Mouse (Mus musculus) retina, postnatal 1 day (tissue): ENCODE data around the gene Pfkm.

Experiments
- DNase-seq: peaks from one replicate; pipeline ENCODE4 v3.0.0-alpha.2; 2012

The Pfkm gene

GRCm38 (mm10) chr15:98102401-98102800, 10.0 kb downstream of the Pfkm start:
- DNase-seq: no peak

- no peak for DNase-seq
Observed at GRCm38 (mm10) chr15:98106506-98106905, 14.1 kb downstream of the Pfkm start.

GRCm38 (mm10) chr15:98107230-98107629, 14.8 kb downstream of the Pfkm start:
- DNase-seq: no peak

GRCm38 (mm10) chr15:98107703-98108296, 15.4 kb downstream of the Pfkm start:
- no peak for DNase-seq

- DNase-seq: peak; percentile 89
Observed at GRCm38 (mm10) chr15:98108297-98109152, 16.1 kb downstream of the Pfkm start.

DNA sequence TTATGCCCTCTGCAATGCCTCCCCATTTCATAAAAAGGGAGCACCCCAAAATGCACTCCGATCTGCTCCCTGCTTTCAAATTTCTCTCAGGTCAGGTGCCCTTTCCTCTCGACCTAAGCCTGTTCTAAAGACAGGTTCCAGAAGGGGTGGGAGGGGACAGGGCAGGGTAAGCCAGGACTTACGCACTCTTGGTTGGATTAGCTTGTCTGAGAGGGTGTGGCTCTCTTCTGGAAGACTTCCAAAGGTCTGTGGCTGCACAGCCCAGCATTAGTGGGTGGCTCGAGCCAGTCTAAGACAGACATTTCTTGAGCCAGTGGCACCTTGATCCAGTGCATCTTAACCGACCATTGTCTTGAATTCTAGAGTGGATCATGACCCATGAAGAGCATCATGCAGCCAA, 19.4 kb downstream of the Pfkm start:
- DNase-seq: peak; percentile 15

DNA sequence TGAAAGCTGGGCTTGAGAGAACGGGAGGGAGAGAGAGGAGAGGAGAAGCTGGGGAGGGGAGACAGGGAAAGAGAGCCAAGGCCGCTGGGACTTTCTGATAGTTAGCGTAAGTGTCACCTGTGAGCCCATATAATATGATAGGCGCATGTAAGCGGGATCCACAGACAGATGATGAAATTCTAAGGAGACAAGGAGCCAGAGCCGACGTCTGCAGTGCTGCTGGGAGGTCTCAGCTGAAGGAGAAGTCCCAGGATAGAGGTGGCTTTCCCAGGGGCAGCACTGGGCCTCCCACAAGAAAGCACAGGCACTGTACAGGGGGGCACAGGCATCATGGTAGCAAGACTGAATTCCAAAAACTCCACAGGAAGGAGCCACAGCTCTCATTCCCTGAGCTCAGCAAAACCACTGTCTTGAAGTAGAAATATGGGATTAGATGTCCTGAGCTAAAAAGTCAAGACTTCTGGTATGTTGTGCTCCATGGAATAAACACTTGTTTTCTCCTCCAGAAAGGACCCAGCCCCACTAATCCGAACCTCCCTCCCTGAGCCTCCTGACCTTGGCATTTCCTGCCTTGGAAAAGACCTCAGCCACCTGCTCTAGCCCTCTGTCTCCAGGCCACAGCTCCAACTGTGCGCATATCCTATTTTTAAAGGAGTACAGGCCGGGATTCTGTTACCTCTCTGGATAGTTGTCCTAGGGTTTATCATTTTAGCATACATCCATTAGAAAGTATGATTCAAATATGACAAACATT, 21.9 kb downstream of the Pfkm start:
- no peak for DNase-seq

GRCm38 (mm10) chr15:98114852-98115778, 22.7 kb downstream of the Pfkm start:
- no peak for DNase-seq

- no peak for DNase-seq
Observed at GRCm38 (mm10) chr15:98115779-98116163, 23.4 kb downstream of the Pfkm start.

DNA sequence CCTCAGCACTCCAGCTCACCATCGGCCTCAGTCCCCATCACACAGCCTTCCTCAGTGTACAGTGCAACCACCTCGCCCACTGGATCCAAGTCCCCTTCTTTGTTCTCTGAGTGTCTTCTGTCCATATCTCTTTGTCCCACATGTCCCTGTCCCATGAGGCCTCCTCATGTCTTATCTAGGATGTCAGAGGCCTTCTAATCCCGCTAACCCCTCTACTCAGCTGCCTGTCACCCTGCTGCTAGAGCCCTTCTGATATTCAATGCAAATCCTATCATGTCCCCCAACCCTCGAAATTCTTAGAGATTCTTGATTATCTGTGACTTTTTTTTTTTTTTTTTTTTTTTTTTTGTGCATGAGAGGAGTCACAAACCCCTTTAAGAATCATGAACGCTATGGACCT, 23.9 kb downstream of the Pfkm start:
- no peak for DNase-seq

GRCm38 (mm10) chr15:98119363-98119762, 27.0 kb downstream of the Pfkm start:
- no peak for DNase-seq

DNA sequence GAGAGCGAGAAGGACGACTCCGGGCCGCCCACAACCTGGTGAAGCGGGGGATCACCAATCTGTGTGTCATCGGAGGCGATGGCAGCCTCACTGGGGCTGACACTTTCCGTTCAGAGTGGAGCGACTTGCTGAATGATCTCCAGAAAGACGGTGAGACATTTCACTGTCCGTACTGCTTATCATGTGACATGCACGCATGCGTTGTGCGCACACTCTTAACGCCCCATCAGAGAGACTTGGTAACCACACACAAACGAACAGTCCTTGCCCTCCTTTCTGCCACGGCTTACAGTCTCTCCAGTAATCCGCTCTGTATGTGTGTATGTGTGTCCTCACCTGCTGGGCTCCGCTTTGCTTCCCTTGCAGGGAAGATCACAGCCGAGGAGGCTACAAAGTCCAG, 28.4 kb downstream of the Pfkm start:
- DNase-seq: no peak

- no peak for DNase-seq
Observed at GRCm38 (mm10) chr15:98131001-98131400, 38.6 kb downstream of the Pfkm start.

- DNase-seq: no peak
Observed at GRCm38 (mm10) chr15:98131451-98131850, 39.1 kb downstream of the Pfkm start.

DNA sequence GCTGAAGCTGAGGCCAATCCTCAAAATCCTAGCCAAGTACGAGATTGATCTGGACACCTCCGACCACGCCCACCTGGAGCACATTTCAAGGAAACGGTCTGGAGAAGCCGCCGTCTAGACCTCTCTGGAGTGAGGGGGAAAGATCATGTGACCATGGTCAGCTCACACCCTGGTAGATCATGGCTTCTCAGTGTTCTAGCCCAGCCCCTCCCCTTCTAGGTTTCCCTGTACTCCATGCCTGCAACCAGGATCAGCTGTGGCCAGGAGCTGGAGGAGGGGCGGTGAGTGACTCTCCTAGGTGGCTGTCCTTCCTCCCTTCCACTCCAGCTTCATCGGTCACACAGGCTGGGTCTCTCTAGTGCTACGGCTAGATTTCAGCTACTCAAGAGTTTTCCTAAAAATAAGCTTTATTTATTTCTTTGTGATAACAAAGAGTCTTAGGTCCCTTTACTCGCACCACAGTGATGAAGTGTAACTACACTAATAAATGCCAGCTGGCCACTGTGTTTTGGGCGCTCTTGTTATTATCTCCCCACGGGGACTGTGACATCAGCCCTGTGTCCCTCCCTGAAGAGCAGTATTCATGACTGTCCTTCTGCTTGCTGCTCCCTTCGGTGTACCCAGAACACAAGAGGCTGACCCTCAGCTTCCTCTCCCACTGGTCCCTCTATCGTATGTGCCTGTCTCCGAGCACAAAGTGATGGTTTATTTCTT, 39.7 kb downstream of the Pfkm start:
- DNase-seq: no peak

DNA sequence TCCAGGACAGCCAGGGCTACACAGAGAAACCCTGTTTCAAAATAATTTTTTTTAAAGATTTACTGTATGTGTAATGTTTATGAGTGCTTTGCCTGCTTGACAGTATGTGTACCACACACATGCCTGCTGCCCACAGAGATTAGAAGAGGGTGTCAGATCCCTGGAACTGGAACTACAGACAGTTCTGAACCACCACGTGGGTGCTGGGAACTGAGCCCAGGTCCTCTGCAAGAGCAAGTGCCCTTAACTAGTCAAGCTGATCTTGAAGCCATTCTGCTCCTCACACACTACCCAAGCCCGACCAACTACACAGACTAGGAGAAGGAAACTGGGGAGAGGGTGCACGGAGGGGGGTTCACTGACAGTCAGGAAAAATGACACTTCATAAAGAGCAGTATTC, 41.1 kb downstream of the Pfkm start:
- no peak for DNase-seq

- DNase-seq: no peak
Observed at GRCm38 (mm10) chr15:98134034-98134433, 41.6 kb downstream of the Pfkm start.

GRCm38 (mm10) chr15:98134666-98135065, 42.3 kb downstream of the Pfkm start:
- no peak for DNase-seq

DNA sequence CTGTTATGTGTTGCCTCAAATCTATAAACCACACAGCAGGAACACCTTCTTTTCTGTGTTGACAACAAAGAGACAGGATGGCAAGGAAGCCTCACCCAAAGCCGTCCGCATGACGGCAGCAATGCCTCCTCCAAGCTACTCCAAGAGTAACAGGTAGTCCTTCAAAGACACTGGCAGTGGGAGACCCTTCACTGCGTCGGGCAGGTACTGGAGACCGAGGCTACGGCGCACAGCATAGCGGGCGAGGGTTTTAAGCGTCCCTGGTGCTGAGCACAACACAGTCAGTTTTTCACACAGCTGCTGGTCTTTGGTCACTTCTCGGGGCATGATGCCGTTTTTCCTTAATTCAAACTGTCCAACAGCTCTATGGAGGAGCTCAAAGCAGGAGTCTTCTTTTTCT, 43.3 kb downstream of the Pfkm start:
- DNase-seq: no peak

GRCm38 (mm10) chr15:98136871-98137270, 44.5 kb downstream of the Pfkm start:
- no peak for DNase-seq

GRCm38 (mm10) chr15:98139763-98140162, 47.4 kb downstream of the Pfkm start:
- no peak for DNase-seq

GRCm38 (mm10) chr15:98140809-98141208, 48.4 kb downstream of the Pfkm start:
- DNase-seq: no peak
